Mouse (Mus musculus): ENCODE results near the gene Celf6.
A peak's percentile ranks its signal among the peaks of the same experiment; 100 is the strongest.

The Celf6 gene

DNA sequence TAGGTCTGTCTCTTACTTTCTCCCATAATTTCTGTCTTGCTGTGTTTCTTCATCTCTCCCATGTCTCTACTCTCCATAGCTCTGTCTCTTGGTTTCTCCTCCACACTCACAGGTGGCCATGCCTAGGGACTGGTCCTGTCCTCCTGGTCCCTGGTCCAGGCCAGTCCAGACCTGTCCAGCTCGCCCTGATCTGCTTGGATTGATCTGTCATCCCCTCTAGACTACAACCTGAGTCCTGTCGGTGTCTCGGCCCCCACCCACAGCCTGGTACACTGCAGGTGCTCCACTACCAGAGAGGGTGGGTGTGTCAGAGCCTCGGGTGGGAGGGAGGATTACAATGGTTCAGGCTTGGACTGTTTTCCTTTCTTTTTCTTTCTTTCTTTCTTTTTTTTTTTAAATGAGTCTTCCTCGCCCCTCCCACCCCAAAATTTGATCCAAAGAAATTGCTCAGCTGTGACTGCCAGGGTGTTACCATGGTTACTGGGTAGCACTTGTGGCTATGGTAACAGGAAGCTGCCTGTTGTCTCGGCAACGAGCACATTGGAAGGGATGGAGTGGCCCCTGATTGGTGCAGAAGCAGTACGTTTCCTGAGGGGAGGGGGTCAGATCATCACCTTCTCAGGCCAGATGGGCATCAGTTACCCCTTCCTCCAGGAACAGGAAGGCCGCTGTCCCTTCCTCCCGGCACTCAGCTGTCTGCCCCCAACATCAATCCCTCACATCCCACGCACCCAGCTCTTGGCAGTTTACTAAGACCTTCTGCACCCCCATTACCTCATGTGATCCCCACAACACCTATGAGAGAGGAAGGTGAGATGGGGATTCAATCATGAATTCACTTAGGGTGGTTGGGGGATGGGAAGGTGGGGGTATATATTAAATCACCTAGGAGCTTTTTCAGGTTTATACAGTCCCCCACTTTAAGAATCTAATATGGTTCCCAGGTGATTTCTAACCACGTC, 11.3 kb downstream of the Celf6 start:
- no peak for DNase-seq

DNA sequence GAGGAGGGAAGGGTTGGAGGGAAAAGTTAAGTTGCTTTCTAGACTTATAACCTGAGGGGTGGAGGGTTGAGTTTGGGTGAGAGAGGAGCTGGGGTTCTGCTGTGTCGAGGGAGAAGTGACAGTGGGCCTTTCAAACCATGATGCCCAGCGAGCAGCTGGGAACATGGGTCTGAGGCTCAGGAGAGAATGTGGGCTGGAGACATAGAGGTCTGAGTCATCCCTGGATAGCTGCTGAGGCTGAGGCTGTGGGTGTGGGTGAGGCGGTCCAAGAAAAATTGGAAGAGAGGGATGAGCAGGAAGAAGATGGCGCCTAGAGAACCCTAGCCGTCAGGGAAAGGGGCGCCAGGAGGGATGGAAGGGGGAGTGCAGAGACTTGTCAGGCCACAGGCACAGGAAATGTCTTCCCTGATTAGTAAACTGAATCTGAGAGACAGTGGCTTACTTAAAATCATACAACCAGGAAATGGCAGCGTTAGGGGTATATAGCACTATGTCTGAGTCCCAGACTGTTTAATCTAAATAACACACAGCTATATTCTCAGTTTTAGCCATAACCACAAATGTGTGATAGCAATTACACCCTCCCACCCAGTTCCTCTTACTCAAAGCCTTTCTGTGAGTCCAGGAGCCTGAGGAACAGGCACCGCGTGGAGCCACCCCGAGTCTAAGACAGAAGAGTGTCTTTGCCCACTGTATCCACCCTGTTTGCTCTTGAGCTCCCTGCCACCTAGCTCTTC, 12.2 kb downstream of the Celf6 start:
- no peak for DNase-seq

DNA sequence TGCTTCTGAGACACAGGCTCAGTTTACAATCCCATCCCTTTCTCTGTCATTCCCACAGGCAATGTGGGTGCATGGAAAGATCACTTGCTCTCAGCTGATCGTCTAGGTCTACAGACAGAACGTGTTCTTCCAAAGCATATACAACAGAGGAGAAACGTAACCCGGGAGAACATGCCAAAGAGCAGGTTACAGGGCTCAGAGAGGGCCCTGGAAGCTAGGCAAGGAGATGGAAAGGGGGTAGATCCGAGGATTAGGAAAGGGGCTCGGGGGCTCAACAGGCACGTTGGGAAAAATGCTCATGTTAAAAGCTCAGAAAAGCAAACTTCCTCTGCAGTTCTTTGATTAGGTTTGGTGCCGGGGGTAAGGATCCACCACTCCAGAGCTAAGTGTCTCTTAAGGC, 23.9 kb downstream of the Celf6 start:
- DNase-seq = no peak

DNA sequence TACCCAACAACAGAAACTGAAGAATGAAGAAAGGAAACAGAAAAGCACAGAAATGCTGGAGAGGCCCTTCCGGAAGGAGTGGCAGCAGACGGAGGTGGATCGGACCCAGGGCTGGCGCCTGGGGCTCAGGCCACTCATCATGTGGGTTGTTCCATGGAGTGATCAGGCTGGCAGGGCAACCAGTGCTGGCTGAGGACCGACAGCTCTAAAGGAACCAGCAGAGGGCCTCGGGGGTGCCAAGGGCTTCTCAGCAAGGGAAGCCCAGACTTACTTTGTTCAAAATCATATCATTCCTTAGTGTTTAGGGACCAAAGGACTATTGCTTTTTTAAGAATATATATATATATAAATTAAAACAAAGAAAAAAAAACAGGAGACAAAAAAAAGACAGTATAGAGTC, 28.2 kb downstream of the Celf6 start:
- no peak for DNase-seq

DNA sequence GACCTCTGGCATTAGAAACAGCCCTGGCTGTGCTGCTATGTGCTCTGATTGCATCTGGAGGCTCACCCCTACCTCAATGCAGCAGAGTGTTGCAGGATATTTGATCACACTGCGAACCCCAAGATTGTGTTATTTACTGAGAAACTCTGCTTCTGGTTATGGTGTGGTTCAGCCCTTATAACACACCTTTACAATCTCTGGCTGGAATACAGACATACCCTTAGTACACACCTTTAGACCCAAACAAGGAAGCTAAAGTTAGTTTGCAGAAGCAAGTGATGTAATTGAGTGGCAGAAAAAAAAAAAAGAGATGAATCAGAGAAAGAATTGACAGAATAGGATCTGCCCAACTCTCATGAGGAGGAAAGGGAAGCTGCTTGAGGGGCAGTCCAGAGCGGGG, 33.2 kb downstream of the Celf6 start:
- DNase-seq = no peak

DNA sequence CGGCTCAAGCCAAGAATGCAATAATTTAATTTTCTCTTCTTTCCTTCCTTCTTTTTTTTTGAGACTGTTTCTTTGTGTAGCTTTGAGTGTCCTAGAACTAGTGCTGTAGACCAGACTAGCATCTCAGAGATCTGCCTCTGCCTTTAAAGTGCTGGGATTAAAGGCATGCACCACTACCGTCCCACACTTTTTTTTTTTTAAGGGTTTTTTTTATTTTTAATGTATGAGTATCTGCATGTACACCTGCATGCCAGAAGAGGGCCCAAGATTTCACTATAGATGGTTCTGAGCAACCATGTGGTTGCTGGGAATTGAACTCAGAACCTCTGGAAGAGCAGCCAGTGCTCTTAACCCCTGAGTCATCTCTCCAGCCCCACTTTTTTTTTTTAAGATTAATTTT, 38.1 kb downstream of the Celf6 start:
- DNase-seq = no peak

DNA sequence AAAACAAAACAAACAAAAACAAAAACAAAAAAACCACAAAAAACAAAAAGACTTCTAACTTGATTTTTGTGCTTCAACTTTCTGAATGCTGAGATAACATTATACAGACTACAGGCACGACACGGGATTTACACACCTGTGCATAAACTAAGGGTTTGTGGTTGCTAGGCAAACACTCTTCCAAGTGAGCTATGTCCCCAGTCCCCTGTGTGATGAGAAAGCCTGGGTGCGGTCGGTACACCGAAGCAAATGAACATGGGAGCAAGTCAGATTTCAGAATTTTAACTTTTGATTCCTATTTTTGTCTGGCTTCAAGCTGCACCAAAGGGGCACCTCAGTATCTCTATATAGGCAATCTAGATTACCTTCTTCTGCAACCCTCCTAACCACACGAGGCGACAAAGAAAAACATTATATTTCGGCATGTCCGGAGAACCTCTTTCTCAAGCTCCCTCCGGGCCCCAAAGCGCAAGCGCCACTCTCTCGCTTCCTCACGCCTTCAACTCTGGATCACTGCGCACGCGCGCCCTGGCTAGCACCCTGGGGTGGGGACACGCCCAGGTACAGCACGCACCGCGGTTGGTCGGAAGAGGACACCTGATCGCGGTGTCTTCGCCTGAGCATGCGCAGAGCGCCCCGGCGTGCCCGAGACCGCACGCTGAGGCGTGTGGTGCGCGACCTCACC, 39.0 kb downstream of the Celf6 start, which contains the start of gene Parp6:
Gene Parp6, plus strand, starts transcription at position 663 of the 685 bp plus-strand sequence.
- peak; percentile 100 for DNase-seq

GRCm38 (mm10) chr9:59617307-59617973, 39.7 kb downstream of the Celf6 start:
- no peak for DNase-seq

DNA sequence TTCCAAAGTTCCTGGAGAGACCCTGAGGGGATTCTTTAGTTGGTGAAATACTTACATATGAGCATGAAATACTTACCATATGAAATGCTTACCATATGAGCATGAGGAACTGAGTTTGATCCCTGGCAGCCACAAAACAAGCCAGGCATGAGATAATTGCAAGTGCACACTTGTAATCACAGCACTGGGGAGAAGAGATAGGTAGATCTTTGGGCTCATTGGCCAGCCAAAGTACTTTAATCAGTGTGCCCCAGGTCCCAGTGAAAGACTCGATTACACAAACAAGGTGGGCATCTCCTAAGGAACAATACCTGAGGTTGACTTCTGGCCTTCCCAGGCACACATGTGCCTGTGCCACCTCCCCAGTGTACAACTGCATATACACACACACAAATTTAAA, 60.7 kb downstream of the Celf6 start:
- no peak for DNase-seq

- DNase-seq = no peak
Measured at GRCm38 (mm10) chr9:59639936-59640335, 62.2 kb downstream of the Celf6 start.

GRCm38 (mm10) chr9:59641320-59641719, 63.6 kb downstream of the Celf6 start:
- no peak for DNase-seq

DNA sequence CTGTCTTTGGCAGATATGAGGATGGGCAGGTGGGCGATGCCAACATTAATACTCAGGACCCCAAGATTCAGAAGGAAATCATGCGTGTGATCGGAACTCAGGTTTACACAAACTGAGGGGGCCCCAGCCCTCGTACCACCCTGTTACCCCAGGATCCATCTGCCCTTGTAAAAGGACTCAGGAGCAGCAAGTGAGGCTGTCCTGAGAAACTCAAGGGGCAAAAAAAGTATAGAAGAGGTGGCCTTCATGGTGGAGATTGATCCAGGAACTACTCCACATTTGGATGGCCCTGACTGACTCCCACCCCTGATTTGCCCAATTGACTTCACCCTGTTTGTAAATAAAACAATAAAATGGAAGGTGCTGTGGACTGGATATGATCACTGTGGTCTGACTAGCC, 72.2 kb downstream of the Celf6 start:
- no peak for DNase-seq

DNA sequence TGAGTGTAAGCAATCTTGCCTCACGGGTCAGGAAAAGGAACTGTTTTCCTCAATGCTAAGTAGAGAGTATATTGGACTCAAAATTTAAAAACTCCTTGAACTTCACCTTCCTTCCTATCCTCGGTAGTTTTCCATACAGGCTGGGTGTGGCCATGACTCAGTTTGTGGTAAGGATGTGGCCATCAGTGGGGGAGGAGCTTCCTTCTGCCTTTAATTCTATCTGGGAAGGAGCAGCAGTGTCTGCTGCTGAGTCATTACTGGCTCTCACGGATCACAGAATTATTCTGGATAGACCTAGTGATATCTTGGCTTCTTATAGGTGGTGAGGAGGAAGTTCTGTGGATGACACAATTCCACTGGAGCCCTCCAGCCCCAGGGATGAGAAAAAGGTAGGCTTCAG, 75.7 kb downstream of the Celf6 start:
- no peak for DNase-seq

DNA sequence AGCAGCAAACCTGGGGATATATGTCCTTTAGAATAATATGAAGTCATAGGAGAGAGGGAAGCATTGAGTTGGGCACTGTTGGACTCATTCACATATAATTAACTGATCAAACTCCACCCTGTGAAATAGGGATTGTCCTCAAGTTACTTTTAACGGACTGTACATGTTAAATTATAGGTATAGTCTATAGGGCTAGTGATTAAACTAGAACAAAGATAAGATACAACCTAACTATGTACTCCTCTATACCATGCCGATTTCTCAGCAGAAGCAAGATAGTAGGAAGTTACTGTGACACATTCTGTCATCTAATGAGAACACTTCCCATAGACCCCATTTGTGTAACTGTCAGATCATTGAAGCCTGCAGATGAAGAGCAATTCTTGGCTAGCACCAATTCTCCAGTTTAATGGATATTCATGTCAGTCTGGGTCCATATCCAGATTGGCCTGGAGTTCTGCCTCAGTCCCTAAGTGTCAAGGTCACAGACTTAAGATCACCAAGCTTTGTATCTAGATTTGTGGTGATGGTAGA, 76.8 kb downstream of the Celf6 start:
- no peak for DNase-seq

- peak; percentile 97 to 99 for DNase-seq
Measured at GRCm38 (mm10) chr9:59655958-59656634, 78.4 kb downstream of the Celf6 start, which contains the start of gene Pkm. Gene Pkm, plus strand, starts transcription at chr9:59656368.

All from kidney, postnatal 25 days (tissue).